Mouse (Mus musculus): ENCODE data around the gene Cd68. TPM values are rescaled to one million over a fixed set of nuclear protein-coding genes. Genes with fewer than 3 reads are reported as not detected.

Cd68 gene
- polyA plus RNA-seq, 1 experiment from 2014 or later = 5.2 TPM

DNA sequence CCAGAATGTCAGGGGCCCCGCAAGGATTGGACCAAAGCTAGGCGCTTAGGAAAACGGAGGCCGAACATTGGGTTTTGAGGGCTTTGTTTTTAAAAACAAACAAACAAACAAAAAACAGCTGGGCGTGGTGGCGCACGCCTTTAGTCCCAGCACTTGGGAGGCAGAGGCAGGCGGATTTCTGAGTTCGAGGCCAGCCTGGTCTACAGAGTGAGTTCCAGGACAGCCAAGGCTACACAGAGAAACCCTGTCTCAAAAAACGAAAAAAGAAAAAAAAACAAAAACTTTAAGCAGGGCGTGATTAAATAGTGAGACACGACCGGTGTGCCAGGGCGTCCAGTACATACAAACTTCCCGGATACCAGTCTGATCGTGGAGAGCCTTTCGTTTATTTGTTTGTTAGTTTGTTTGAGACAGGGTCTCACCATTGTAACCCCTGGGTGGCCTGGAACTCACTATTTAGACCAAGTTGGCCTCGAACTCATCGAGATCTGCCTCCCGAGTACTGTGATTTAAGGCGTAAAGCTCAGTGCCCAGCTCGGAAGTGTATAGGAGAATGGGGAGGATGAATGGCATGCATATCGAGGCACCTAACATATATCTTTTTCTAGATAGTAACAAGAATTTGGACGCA lies 16.4 kb upstream of the Cd68 start:
- H3K9me3 ChIP-seq (replicated peaks) = no peaks in the 10 kb centered on the region
- peak overlapping the region; percentile 91 for H3K4me2 ChIP-seq
- peak overlapping the region; percentile 67 for H3K4me3 ChIP-seq
- H3K4me1 ChIP-seq (replicated peaks) = peaks cover 48% of the 10 kb centered on the region
- H3K36me3 ChIP-seq = peaks cover 30% of the 10 kb centered on the region
- H3K9ac ChIP-seq = peak overlapping the region; percentile 88
- H3K27ac ChIP-seq (ENCODE audit: poor library complexity, severe bottlenecking) = peak overlapping the region; percentile 94
- WGBS = 24% methylated on average over 24 of the region's 24 CpGs
- ATAC-seq (ENCODE audit: insufficient number of reproducible peaks, low FRiP score) = no peak
- no peaks in the 10 kb centered on the region for H3K27me3 ChIP-seq (replicated peaks)

DNA sequence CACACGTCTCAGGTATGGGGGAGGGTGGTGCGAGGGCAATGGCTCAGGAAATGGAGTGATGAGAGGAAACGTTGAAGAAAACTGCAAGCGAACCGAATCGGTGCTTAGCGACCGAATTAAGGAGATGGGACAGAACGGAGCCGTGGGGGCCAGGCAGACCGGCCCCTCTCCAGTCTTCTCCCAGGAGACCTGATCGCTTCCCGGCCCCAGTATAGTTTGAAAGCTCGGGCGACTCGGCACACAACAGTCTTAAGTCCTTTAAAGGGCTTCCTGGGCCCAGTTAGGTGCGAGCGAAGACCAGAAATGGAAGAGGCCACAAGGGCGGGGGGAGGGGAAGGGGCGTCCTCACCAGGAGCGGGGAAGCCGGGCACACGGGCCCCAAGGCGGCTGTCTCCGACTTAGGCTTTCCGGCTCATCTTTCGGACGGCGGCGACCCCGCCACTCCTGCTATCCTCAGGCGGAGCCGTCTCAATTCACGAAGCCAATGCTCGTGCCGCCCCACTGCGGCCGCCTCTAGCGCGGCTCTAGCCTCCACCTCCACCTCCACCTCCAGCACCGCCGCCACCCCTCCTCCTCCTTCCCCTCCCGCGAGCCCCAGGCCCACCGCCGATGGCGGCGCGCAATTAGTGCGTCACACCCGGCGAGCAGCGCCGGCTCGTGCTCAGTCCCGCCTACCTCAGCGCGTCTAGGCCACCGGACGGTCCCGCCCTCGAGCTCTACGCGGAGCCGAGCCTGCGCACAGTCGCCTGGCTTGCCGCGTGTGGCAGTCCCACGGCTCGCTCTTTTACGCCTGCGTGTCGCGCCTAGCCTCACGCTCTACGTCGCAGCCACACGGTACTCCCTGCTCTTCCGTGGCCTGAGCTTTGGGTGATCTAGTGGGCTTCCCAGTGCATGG lies 15.6 kb upstream of the Cd68 start, which contains the start of gene Senp3:
TSS of gene Senp3 (minus strand) at position 771 of the 895 bp plus-strand sequence.
- Histone ChIP-seq H3K36me3 (peaks cover 37% of the 10 kb centered on the region), H3K27me3 (replicated peaks) (no peaks in the 10 kb centered on the region), H3K9ac (peak within 1 kb of the TSS; percentile 88), H3K4me3 (peak within 1 kb of the TSS; percentile 67), H3K4me1 (replicated peaks) (peaks cover 42% of the 10 kb centered on the region), H3K4me2 (peak within 1 kb of the TSS; percentile 91), H3K27ac (ENCODE audit: poor library complexity, severe bottlenecking) (peak within 1 kb of the TSS; percentile 94), H3K9me3 (replicated peaks) (no peaks in the 10 kb centered on the region)
- peak; percentile 95 for ATAC-seq (ENCODE audit: insufficient number of reproducible peaks, low FRiP score)
- under 1% methylated on average over 79 of the region's 80 CpGs for WGBS

DNA sequence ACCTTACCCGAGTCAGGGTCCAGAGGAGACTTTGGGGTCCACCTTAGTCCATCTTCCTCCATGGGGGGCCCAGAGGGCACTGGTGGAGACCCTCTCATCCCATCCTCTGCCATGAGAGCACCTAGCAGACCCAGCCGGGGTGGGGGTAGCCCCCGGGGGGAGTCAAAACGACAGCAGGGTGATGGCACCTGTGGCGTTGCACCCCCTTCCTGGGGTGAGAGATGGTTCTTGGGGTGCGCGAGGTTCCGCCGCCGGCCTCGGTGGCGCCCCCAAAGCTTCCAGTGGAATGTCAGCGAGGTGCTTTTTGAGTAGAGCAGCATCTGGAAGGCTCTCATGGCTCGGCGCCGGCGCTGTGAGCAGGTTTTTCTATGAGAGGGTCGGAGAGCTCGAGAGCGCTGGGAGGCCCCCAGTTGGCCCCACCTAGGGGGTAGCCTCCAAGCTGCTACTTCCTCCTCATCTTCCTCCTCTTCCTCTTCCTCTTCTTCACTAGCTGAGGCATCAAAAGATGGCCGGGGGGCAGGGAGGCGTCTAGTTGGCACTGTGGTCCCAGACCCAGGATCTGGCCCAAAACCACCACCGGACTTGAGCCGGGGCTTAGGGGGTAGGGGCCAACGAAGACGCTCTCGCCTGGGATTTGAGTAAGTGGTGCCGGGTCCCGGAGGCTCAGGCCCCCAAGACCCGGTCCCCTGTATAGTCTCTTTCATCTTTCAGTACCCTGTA lies 14.3 kb upstream of the Cd68 start:
- no peak for ATAC-seq (ENCODE audit: insufficient number of reproducible peaks, low FRiP score)
- Histone ChIP-seq H3K36me3 (peaks cover 49% of the 10 kb centered on the region), H3K27me3 (replicated peaks) (no peaks in the 10 kb centered on the region), H3K9ac (peak overlapping the region; percentile 88), H3K4me3 (peak overlapping the region; percentile 67), H3K4me2 (peak overlapping the region; percentile 91), H3K27ac (ENCODE audit: poor library complexity, severe bottlenecking) (no peak overlapping the region), H3K4me1 (replicated peaks) (peaks cover 32% of the 10 kb centered on the region), H3K9me3 (replicated peaks) (no peaks in the 10 kb centered on the region)
- WGBS = 87% methylated on average over 30 of the region's 30 CpGs

DNA sequence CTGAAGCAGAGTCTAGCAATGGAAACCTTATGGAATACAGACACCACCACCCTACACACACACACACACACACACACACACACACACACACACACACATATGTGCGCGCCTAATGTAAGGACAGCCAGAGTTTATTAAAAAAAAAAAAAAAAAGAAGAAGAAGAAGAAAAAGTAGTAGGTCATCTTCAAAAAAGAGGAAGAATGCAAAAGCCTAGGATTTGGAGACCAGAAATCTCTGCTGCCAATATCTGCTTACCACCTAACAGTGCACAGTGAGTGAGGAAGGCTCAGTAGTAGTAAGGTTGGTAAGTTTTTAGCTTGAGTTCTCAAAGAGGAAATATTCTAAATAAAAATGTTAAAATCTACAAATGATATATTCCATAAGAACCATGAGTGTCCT lies 13.2 kb upstream of the Cd68 start:
- H3K4me3 ChIP-seq = no peak overlapping the region
- no peaks in the 10 kb centered on the region for H3K9me3 ChIP-seq (replicated peaks)
- no peak for ATAC-seq (ENCODE audit: insufficient number of reproducible peaks, low FRiP score)
- peaks cover 61% of the 10 kb centered on the region for H3K36me3 ChIP-seq
- no peak overlapping the region for H3K27ac ChIP-seq (ENCODE audit: poor library complexity, severe bottlenecking)
- H3K4me2 ChIP-seq = no peak overlapping the region
- 100% methylated on average over 2 of the region's 2 CpGs for WGBS
- no peaks in the 10 kb centered on the region for H3K27me3 ChIP-seq (replicated peaks)
- no peak overlapping the region; the same call in 1 of the 2 replicates for H3K9ac ChIP-seq
- peaks cover 26% of the 10 kb centered on the region for H3K4me1 ChIP-seq (replicated peaks)

DNA sequence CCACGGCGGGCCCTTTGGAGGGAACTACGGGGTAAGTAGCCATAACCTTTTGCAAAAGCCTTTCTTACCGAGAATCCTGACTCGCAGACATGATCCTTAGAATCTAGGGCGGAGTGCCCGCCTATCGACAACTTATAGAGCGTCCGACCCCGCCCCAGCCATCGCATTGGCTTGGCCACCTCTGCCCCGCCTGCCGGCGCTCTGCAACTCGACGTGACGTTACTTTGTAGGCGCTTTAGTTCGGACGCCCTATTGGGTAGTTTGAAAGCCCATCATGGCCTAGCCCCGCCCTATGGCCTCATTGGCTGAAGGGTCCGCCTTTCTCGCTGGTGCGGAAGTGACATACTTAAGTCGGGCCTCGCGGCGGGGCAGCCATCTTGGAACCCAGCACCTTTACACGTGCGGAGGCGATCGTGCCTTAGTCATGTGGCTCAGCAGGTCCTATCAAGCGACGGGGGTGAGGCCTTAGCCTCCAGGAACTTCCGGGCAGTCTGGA lies 6.3 kb upstream of the Cd68 start, which contains the start of gene Eif4a1:
TSS of gene Eif4a1 (minus strand) at position 213 of the 496 bp plus-strand sequence.
- H3K4me1 ChIP-seq (replicated peaks) = peaks cover 25% of the 10 kb centered on the region
- no peaks in the 10 kb centered on the region for H3K9me3 ChIP-seq (replicated peaks)
- no peaks in the 10 kb centered on the region for H3K27me3 ChIP-seq (replicated peaks)
- peak; percentile 97 for ATAC-seq (ENCODE audit: insufficient number of reproducible peaks, low FRiP score)
- under 1% methylated on average over 36 of the region's 36 CpGs for WGBS
- peak within 1 kb of the TSS; percentile 98 for H3K4me3 ChIP-seq
- peak within 1 kb of the TSS; percentile 98 for H3K27ac ChIP-seq (ENCODE audit: poor library complexity, severe bottlenecking)
- peak within 1 kb of the TSS; percentile 100 for H3K9ac ChIP-seq
- peaks cover 80% of the 10 kb centered on the region for H3K36me3 ChIP-seq
- H3K4me2 ChIP-seq = peak within 1 kb of the TSS; percentile 100

DNA sequence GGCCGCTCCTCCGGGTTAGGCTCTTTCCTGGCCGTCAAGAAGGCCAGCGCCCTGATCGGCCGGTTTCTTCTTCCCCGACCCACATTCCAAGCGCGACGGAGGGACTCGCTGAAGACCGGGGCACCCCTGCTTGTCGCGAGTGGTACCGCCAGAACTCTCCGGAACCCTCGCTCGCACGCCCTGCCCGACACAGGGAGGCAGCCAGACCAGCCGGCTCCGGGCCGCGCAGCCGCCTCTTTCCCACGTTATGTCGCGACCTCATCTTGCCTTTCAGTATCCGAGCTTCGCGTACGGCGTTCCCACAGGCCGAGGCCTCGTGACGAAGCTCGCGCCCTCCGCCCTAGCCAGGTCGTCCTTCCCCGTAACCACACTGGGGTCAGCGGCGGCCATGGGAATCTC lies 5.8 kb upstream of the Cd68 start:
- 0% methylated on average over 42 of the region's 43 CpGs for WGBS
- Histone ChIP-seq H3K4me2 (peak overlapping the region; percentile 100), H3K27me3 (replicated peaks) (no peaks in the 10 kb centered on the region), H3K9ac (peak overlapping the region; percentile 100), H3K4me3 (peak overlapping the region; percentile 98), H3K36me3 (peaks cover 79% of the 10 kb centered on the region), H3K27ac (ENCODE audit: poor library complexity, severe bottlenecking) (peak overlapping the region; percentile 98), H3K9me3 (replicated peaks) (no peaks in the 10 kb centered on the region), H3K4me1 (replicated peaks) (peaks cover 25% of the 10 kb centered on the region)
- no peak for ATAC-seq (ENCODE audit: insufficient number of reproducible peaks, low FRiP score)

DNA sequence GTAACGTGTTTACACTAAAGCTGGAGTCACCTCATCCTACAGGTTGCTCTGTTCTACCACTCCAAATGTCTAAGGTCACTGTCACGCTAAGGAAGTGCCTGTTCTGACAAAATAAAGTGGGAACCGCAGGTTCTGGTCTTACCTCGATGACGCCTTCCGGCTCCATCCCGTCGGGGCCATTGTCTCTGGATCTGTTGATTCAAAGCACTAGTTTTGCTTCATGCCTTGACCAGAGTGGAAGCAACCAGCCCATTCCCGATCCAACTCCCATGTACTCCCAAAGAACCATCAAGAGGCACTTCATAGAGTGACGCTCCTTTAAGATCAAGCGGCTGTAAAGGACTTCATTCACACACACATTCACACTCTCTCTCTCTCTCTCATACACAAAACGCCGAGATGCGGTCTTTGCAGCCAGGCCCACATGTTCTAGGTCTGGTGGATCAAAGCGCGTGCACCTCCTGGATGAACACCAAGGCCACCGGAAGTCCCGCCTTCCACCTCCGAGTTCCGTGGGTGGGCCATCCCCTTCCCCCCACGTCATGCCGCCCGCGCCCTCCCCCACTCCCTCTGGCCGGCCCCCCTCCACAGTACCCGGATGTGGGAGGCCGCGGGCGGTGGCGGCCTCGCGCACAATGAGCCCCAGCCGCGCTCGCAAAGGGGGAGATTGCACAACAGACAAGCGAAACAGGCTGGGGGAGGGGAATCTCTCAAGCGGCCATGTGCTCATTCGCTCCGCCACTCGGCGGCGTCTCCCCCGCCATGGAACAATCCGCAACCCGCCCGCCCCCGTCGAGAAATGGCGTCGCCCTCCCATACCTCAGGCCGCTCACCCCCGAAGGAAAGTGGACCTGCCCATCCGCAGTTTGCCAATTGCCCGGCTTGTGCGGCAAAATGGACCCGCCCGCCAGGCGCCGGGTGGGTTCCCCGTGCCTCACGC lies 5.1 kb upstream of the Cd68 start:
- Histone ChIP-seq H3K27me3 (replicated peaks) (no peaks in the 10 kb centered on the region), H3K9me3 (replicated peaks) (no peaks in the 10 kb centered on the region), H3K36me3 (peaks cover 79% of the 10 kb centered on the region), H3K9ac (peak overlapping the region; percentile 100), H3K4me3 (peak overlapping the region; percentile 98), H3K4me2 (peak overlapping the region; percentile 100), H3K27ac (ENCODE audit: poor library complexity, severe bottlenecking) (peak overlapping the region; percentile 98), H3K4me1 (replicated peaks) (peaks cover 25% of the 10 kb centered on the region)
- WGBS = 1% methylated on average over 61 of the region's 61 CpGs
- ATAC-seq (ENCODE audit: insufficient number of reproducible peaks, low FRiP score) = peak; percentile 85

DNA sequence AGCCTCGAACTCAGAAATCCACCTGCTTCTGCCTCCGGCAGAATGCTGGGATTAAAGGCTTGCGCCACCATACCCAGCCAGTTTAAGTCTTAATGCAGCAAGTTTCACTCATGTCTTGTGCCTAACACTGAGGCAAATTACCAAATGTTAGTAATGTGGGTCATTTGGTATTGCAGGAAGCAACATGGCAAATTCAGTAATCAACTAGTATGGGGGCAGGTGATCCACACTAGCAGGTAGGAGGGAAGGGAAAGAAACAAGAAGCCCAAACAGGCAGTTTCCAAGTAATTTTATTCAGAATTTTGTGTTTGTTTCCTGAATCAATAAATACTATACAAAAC lies 682 bp upstream of the Cd68 start:
- H3K9ac ChIP-seq = no peak overlapping the region
- no peak for ATAC-seq (ENCODE audit: insufficient number of reproducible peaks, low FRiP score)
- peaks cover 70% of the 10 kb centered on the region for H3K36me3 ChIP-seq
- H3K27me3 ChIP-seq (replicated peaks) = no peaks in the 10 kb centered on the region
- H3K4me1 ChIP-seq (replicated peaks) = peaks cover 32% of the 10 kb centered on the region
- H3K9me3 ChIP-seq (replicated peaks) = no peaks in the 10 kb centered on the region
- H3K27ac ChIP-seq (ENCODE audit: poor library complexity, severe bottlenecking) = no peak overlapping the region
- no peak overlapping the region for H3K4me3 ChIP-seq
- WGBS = 85% methylated on average over 3 of the region's 3 CpGs
- no peak overlapping the region for H3K4me2 ChIP-seq

DNA sequence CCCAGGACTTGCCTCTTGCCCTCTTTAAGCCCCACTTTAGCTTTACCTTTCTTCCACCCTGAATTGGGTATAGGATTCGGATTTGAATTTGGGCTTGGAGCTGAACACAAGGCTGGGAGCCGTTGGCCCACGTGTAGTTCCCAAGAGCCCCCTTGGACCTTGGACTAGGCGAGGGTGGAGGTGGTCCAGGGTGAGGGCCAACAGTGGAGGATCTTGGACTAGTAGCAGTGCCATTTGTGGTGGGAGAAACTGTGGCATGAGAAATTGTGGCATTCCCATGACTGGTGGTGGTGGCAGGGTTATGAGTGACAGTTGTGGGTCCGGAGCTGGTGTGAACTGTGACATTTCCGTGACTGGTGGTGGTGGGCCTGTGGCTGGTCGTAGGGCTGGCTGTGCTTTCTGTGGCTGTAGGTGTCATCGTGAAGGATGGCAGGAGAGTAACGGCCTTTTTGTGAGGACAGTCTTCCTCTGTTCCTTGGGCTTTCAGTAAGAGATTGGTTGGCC lies 444 bp downstream of the Cd68 start:
- Histone ChIP-seq H3K4me2 (no peak overlapping the region), H3K27ac (ENCODE audit: poor library complexity, severe bottlenecking) (0 out of 2 replicates have a peak overlapping the region, but pooled peaks have one; percentile 7), H3K27me3 (replicated peaks) (no peaks in the 10 kb centered on the region), H3K9me3 (replicated peaks) (no peaks in the 10 kb centered on the region), H3K36me3 (peaks cover 65% of the 10 kb centered on the region), H3K4me3 (no peak overlapping the region), H3K4me1 (replicated peaks) (peaks cover 37% of the 10 kb centered on the region), H3K9ac (no peak overlapping the region)
- no peak for ATAC-seq (ENCODE audit: insufficient number of reproducible peaks, low FRiP score)
- WGBS = 76% methylated on average over 9 of the region's 9 CpGs

DNA sequence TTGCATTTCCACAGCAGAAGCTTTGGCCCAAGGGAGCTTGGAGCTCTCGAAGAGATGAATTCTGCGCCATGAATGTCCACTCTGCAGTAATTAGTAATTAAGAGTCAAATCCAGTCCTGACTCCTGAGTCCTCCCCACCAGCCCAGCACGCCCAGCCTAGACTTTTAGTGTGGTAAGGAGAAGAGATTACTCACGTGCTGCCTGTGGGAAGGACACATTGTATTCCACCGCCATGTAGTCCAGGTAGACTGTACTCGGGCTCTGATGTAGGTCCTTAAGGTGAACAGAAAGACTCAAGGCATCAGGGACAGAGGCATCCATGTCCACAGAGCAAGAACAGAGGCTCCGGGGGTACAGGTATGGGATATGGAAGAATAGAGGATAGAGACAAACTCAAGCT lies 1.1 kb downstream of the Cd68 start:
- no peak for ATAC-seq (ENCODE audit: insufficient number of reproducible peaks, low FRiP score)
- peaks cover 58% of the 10 kb centered on the region for H3K36me3 ChIP-seq
- H3K4me2 ChIP-seq = no peak overlapping the region
- WGBS = 86% methylated on average over 7 of the region's 7 CpGs
- H3K27ac ChIP-seq (ENCODE audit: poor library complexity, severe bottlenecking) = no peak overlapping the region
- peaks cover 32% of the 10 kb centered on the region for H3K4me1 ChIP-seq (replicated peaks)
- no peaks in the 10 kb centered on the region for H3K9me3 ChIP-seq (replicated peaks)
- H3K27me3 ChIP-seq (replicated peaks) = no peaks in the 10 kb centered on the region
- H3K4me3 ChIP-seq = no peak overlapping the region
- H3K9ac ChIP-seq = no peak overlapping the region
